ENCODE assay signal across 8 mouse cellular contexts in genomic region chr2:78048030-78048705, GRCm38 (mm10).
DNase-seq lines count a peak whose midpoint lies in the region; ATAC-seq and TF ChIP-seq lines count a peak whose summit lies in the region.

No protein-coding gene starts in this region.

- TF ChIP-seq CTCF in heart, adult 2 months (IDR thresholded peaks at IDR 0.05) = peak; percentile 77
- peak; percentile 46; the same call in 1 of the 2 replicates for TF ChIP-seq CTCF in cerebellum, adult 2 months (IDR thresholded peaks at IDR 0.05; ENCODE audit: borderline replicate concordance, insufficient read depth, low read depth, low read length)

- H3K27ac ChIP-seq in heart, adult 2 months = no peak overlapping the region
- no peak overlapping the region; the same call in 1 of the 2 replicates for H3K27ac ChIP-seq in cerebellum, adult 2 months (ENCODE audit: insufficient read depth, low read length)

- intact Hi-C loops in heart, adult 2 months (cut with DNase I) = loop anchor here (2.0 to 5.0 kb wide), 3 partner anchors 867 to 1451 kb away; no protein-coding TSS in a partner anchor

- H3K79me2 ChIP-seq in heart, adult 2 months (replicated peaks; ENCODE audit: control insufficient read depth, insufficient read depth, low read length) = no peaks in the 10 kb centered on the region

- H3K4me3 ChIP-seq in heart, adult 2 months = peak overlapping the region; percentile 13
- peak overlapping the region; percentile 61 for H3K4me3 ChIP-seq in cerebellum, adult 2 months (replicated peaks; ENCODE audit: insufficient read depth, low read depth, low read length)

- no peaks in the 10 kb centered on the region for H3K36me3 ChIP-seq in heart, adult 2 months (ENCODE audit: control insufficient read depth, insufficient read depth, low read length)

- no peak for TF ChIP-seq POLR2A in heart, adult 2 months (IDR thresholded peaks at IDR 0.05; ENCODE audit: insufficient read depth, low read depth, low read length)
- no peak for TF ChIP-seq POLR2A in cerebellum, adult 2 months (IDR thresholded peaks at IDR 0.05; ENCODE audit: borderline replicate concordance, insufficient read depth, low read length)

- H3K27me3 ChIP-seq in heart, adult 2 months (ENCODE audit: control insufficient read depth, insufficient read depth, low read length) = no peaks in the 10 kb centered on the region
- H3K27me3 ChIP-seq in cerebellum, adult 2 months (ENCODE audit: control insufficient read depth, insufficient read depth, low read length) = no peaks in the 10 kb centered on the region

- no peak for DNase-seq in heart, adult 2 months
- no peak for DNase-seq in heart, adult 11 months
- peak; percentile 50 for DNase-seq in A20 (ENCODE audit: low read depth, low spot score)
- DNase-seq in cerebellum, adult 2 months = peak; percentile 25 to 72
- no peak for DNase-seq in ovary, adult 18-20 months (ENCODE audit: low spot score)
- no peak for DNase-seq in spleen, postnatal 36 days (ENCODE audit: low spot score in 2 of 2)

- 37% methylated on average over 11 of the region's 11 CpGs for WGBS in heart, adult 2 months
- 21% methylated on average over 11 of the region's 11 CpGs for WGBS in cerebellum, adult 2 months

- H3K9ac ChIP-seq in heart, adult 2 months (ENCODE audit: low read depth, low read length) = no peak overlapping the region; the same call in 1 of the 2 replicates

- peak; percentile 53 to 60; a peak in 2 of 4 replicates for ATAC-seq in hematopoietic stem cell, adult 5-6 weeks (replicated peaks in 1 of 2; ENCODE audit: insufficient read depth in 1 of 2, low FRiP score in 2 of 2, low TSS enrichment in 1 of 2, low read depth in 1 of 2, poor library complexity in 2 of 2, severe bottlenecking in 2 of 2)
- ATAC-seq in megakaryocyte-erythroid progenitor cell, adult 5-6 weeks (replicated peaks; ENCODE audit: low FRiP score, low TSS enrichment, poor library complexity, severe bottlenecking) = peak; percentile 48; the same call in 1 of the 2 replicates

- no peak for TF ChIP-seq EP300 in heart, adult 2 months (IDR thresholded peaks at IDR 0.05; ENCODE audit: insufficient read depth, low read depth, low read length)

- H3K4me1 ChIP-seq in heart, adult 2 months (ENCODE audit: control insufficient read depth, insufficient read depth, low read length) = peaks cover 2% of the 10 kb centered on the region
- no peaks in the 10 kb centered on the region for H3K4me1 ChIP-seq in cerebellum, adult 2 months (ENCODE audit: control insufficient read depth, insufficient read depth, low read length)

Comparison
In these comparisons a context has a peak if more than half of its experiments do, and no peak if none do; other contexts are left out.
1. DNase-seq: peak in A20 (single experiment) and cerebellum, adult 2 months (2 of 2); none in heart, adult 2 months (0 of 2), heart, adult 11 months (single experiment), ovary, adult 18-20 months (single experiment) and spleen, postnatal 36 days (0 of 2).